Mouse (Mus musculus): ENCODE measurements around the gene Letm1.
A peak's percentile ranks its signal among the peaks of the same experiment; 100 is the strongest.

Letm1 gene

GRCm38 (mm10) chr5:33782345-33782998 lies at the start of gene Letm1:
Letm1 (minus strand) TSS chr5:33782817.
- DNase-seq: peak; percentile 96 to 98

- no peak for DNase-seq
Observed at GRCm38 (mm10) chr5:33830832-33831231, 48.2 kb upstream of the Letm1 start.

- no peak for DNase-seq
Observed at GRCm38 (mm10) chr5:33829958-33830357, 47.3 kb upstream of the Letm1 start.

GRCm38 (mm10) chr5:33828107-33828506 lies 45.5 kb upstream of the Letm1 start:
- DNase-seq: no peak

GRCm38 (mm10) chr5:33826001-33826400 lies 43.4 kb upstream of the Letm1 start:
- DNase-seq: no peak

- no peak for DNase-seq
Observed at GRCm38 (mm10) chr5:33822456-33822855, 39.8 kb upstream of the Letm1 start.

- DNase-seq: no peak
Observed at GRCm38 (mm10) chr5:33821901-33822427, 39.3 kb upstream of the Letm1 start.

GRCm38 (mm10) chr5:33820733-33821621 lies 38.4 kb upstream of the Letm1 start:
- peak; percentile 65 to 74 for DNase-seq

GRCm38 (mm10) chr5:33819876-33820732 lies 37.5 kb upstream of the Letm1 start, which contains the start of gene Nsd2:
Nsd2 (plus strand) TSS chr5:33820725.
- DNase-seq: peak; percentile 90 to 97

GRCm38 (mm10) chr5:33819141-33819875 lies 36.7 kb upstream of the Letm1 start:
- DNase-seq: peak; percentile 13 to 23

GRCm38 (mm10) chr5:33818104-33818503 lies 35.5 kb upstream of the Letm1 start:
- no peak for DNase-seq

- DNase-seq: no peak
Observed at GRCm38 (mm10) chr5:33816008-33816725, 33.5 kb upstream of the Letm1 start.

- DNase-seq: no peak
Observed at GRCm38 (mm10) chr5:33811519-33811918, 28.9 kb upstream of the Letm1 start.

GRCm38 (mm10) chr5:33803337-33803736 lies 20.7 kb upstream of the Letm1 start:
- DNase-seq: no peak

- no peak for DNase-seq
Observed at GRCm38 (mm10) chr5:33791912-33792643, 9.5 kb upstream of the Letm1 start.

- no peak for DNase-seq
Observed at GRCm38 (mm10) chr5:33782999-33783390, 378 bp upstream of the Letm1 start.

GRCm38 (mm10) chr5:33781964-33782344 lies 663 bp downstream of the Letm1 start:
- no peak for DNase-seq

- no peak for DNase-seq
Observed at GRCm38 (mm10) chr5:33777195-33777594, 5.4 kb downstream of the Letm1 start.

GRCm38 (mm10) chr5:33743481-33743880 lies 39.1 kb downstream of the Letm1 start:
- no peak for DNase-seq

GRCm38 (mm10) chr5:33740548-33740947 lies 42.1 kb downstream of the Letm1 start:
- DNase-seq: no peak

GRCm38 (mm10) chr5:33738341-33738740 lies 44.3 kb downstream of the Letm1 start:
- no peak for DNase-seq
